Mouse (Mus musculus) olfactory bulb, adult 2 months (tissue): ENCODE data around the gene Nptx1.

Source experiments
- CTCF ChIP-seq: fragments of 200-500 bp; IDR thresholded peaks from 2 replicates; pipeline ENCODE4 v1.5.1; 2012; ENCODE audit warnings: low read depth, mild to moderate bottlenecking, low read length, moderate library complexity; ENCODE audit not compliant: insufficient read depth
- POLR2A ChIP-seq: fragments of 200-500 bp; IDR thresholded peaks from 2 replicates; pipeline ENCODE4 v1.6.1; 2012; ENCODE audit warnings: mild to moderate bottlenecking, low read depth, low read length, moderate library complexity; ENCODE audit not compliant: insufficient read depth

DNA sequence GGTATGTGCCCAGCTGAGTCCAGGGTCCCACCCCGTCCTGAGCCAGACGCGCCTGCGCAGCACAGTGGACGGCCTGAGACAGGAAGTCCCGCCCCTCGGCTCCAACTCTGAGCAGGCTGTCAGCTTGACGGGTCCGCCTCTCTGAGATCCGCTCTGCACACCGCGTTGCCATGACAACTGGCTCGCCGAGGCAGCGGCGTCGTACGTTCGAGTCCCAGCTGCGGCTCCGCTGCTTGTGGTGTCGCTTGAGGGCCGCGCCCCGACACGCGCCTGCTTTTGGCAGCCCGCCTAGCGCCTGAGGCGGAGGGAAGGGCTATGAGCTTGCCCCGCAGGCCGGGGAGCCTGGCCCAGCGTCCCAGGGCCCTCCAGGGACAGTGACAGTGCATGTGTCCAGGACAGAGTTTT is 23.0 kb downstream of the Nptx1 start:
- TF ChIP-seq POLR2A (no peak), CTCF (no peak)
